Mouse (Mus musculus): ENCODE measurements around the gene Ism2. TPM values are rescaled to one million over a fixed set of nuclear protein-coding genes. Genes with fewer than 3 reads are reported as not detected.

Ism2 gene
- total RNA-seq, 2 experiments from 2014 or later = 0.42 TPM; not detected in 1

DNA sequence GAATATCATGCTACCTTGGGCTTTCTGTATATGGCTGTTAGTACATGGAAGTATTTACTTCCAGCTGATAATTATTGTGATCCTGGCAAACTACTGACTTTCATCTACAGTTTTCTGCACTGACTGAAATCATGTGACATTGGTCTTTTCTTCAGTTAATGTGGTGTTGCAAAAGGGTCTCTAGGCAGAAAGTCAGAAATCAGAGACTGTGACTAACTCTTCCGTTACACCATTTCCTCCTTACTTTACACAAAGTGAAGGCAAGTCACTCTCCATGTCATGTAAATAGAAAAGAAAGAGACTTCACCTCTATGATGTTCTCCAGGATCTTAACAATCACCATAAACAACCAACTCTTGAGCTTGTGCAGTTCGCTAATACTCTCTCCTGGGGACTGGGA is 69.9 kb downstream of the Ism2 start:
- DNase-seq = no peak

Small RNA genes within 50 kb of the gene (microRNA-seq; reads per million reads assigned to microRNA genes)
- gene Gm47293 = 0 reads per million in 2 experiments

Other genes starting within 250 kb of the Ism2 start
- 1 to 10 TPM; 2.5 TPM for gene Ngb, start 197.2 kb downstream of the Ism2 start, total RNA-seq (2021)
- gene Gstz1, start 152.5 kb downstream of the Ism2 start, total RNA-seq (2021) = 10 to 100 TPM; 47.3 to 48.1 TPM
- gene Pomt2, start 151.7 kb downstream of the Ism2 start, total RNA-seq (2021) = 10 to 100 TPM; 17.5 TPM
- 1 to 10 TPM; 2.7 to 2.9 TPM for gene Samd15, start 100.0 kb downstream of the Ism2 start, total RNA-seq (2021)
- gene Tmed8, start 99.3 kb downstream of the Ism2 start, total RNA-seq (2021) = 10 to 100 TPM; 29.4 to 30.4 TPM
- gene Noxred1, start 61.0 kb downstream of the Ism2 start, total RNA-seq (2021) = 1 to 10 TPM; 2.6 to 3.7 TPM
- gene Vipas39, start 33.4 kb downstream of the Ism2 start, total RNA-seq (2021) = 10 to 100 TPM; 52.3 to 60.7 TPM
- 100 to 1,000 TPM; 198 to 207 TPM for gene Ahsa1, start 33.2 kb downstream of the Ism2 start, total RNA-seq (2021)
- gene Sptlc2, start 88.7 kb upstream of the Ism2 start, total RNA-seq (2021) = 10 to 100 TPM; 29.2 to 32.8 TPM
- 10 to 100 TPM; 90.6 to 99.4 TPM for gene Slirp, start 144.2 kb upstream of the Ism2 start, total RNA-seq (2021)
- gene Alkbh1, start 144.3 kb upstream of the Ism2 start, total RNA-seq (2021) = 10 to 100 TPM; 20.8 to 21.7 TPM
- 10 to 100 TPM; 67.3 to 68.6 TPM for gene Snw1, start 172.6 kb upstream of the Ism2 start, total RNA-seq (2021)
- not detected for gene Gm5788, start 195.0 kb upstream of the Ism2 start, total RNA-seq (2021)
- not detected for gene Gm8300, start 214.6 kb upstream of the Ism2 start, total RNA-seq (2021)